Mouse (Mus musculus) adrenal gland, adult 2 months (tissue): Measurements from ENCODE around the gene Inka1. TPM values are rescaled to one million over a fixed set of nuclear protein-coding genes. Genes with fewer than 3 reads are reported as not detected.

Experiments used
- DNase-seq: peaks from one replicate; pipeline ENCODE4 v3.0.0; 2021
- polyA plus RNA-seq: library from polyadenylated mRNA; depleted of rRNA; stranded (reverse); fragments of >200 nt; gene quantifications from 2 replicates; pipeline ENCODE4 v1.2.3, GENCODE M21; 2012; rRNA removed
- total RNA-seq, 2 experiments: library from RNA; stranded (reverse); gene quantifications; 2 replicates each; pipeline ENCODE4 v1.2.3; 2021

Gene Inka1
- total and polyA plus RNA-seq, 3 experiments, result 2.4 to 11.6 (median 7.8) TPM

- DNase-seq, result no peak
These were observed 29.9 kb downstream of the Inka1 start for GRCm38 (mm10) chr9:107955613-107956289.

GRCm38 (mm10) chr9:107950460-107951355 lies 35.0 kb downstream of the Inka1 start:
- DNase-seq, result peak; percentile 94

DNA sequence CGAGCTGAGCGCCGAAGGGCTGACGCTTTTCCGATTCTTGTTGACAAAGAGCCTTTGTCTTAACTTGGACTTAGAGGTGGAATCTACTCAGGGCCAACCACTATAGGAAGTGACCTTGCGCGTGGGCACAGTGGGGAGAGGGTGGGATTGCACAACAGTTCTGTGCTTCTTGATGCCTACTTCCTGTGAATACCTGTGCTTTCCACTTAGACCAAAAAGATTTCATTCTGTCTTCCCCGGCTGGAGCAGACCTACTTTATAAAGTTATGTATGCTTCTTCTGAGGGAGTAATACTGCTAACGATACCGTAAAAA lies 35.8 kb downstream of the Inka1 start, which contains the start of gene Traip:
Gene Traip (plus strand): TSS at position 215 of the 314 bp plus-strand sequence.
- DNase-seq, result no peak

- DNase-seq, result no peak
These were observed 36.3 kb downstream of the Inka1 start for GRCm38 (mm10) chr9:107949184-107949921.

DNA sequence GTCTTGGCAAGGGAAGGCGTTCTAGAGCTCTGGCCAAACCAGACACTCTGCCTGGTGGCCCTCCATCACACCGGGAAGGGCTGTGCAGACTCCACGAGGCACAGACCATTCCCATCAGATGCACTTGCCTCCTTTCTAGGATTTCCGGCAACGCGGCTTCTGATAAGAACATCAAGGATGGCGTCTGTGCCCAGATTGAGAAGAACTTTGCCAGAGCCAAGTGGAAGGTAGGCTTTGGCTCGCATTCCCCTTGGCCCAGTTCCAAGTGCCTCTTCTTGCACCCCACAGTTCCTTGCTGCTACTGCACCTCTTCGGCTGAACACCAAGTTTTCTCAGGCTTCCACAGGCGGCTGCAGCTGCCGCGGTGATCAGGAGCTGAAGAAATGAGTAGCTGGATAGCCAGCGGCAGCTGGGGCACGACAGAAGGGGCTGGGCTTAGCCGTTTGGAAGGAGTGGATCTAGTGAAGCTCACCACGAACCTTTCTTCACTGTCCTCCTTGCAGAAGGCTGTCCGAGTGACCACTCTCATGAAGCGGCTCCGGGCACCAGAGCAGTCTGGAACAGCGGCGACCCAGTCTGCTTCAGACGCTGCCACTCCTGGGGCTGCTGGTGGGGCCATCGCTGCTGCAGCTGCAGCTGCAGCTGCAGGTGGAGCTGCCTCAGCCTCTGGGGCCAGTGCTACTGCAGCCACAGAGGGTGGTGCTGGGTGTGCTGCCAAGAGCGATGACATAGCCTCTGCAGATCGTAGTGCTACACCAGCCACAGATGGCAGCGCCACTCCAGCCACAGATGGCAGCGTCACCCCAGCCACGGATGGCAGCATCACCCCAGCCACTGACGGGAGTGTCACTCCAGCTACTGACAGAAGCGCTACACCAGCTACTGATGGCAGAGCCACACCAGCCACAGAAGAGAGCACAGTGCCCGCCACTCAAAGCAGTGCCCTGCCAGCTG lies 38.2 kb downstream of the Inka1 start:
- no peak for DNase-seq

GRCm38 (mm10) chr9:107936831-107937230 lies 48.8 kb downstream of the Inka1 start:
- no peak for DNase-seq

DNA sequence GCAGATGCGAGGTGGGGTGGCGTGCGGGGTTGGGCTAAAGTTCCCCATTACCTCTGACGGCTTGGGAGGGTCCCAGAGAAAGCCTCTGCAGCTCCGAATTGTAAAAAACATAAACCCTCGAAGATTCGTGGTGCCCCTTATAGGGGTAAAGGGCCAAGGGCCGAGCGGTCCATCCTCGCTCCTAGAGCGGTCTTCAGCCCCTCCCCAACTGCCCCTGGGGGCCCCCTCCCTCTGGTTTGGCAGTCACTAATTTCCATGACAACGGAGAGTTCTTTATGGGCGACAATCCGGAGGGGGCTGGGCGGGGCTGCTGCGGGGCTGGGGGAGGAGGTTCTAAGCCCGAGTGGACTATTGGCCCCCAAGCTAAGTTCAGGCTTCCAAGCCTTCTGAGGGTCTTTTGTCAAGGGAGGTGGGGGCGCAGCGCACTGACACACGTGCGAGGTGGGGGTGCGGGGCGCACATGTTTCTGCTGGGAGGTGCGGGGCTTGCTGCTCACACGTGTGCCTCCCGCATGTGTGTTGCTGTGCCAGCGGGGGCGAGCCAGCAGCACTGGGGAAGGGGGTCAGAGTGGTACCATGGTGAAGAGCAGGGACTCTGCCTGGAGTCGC lies 49.4 kb downstream of the Inka1 start:
- DNase-seq, result peak; percentile 24

GRCm38 (mm10) chr9:107935790-107936214 lies 49.9 kb downstream of the Inka1 start:
- peak; percentile 33 for DNase-seq

DNA sequence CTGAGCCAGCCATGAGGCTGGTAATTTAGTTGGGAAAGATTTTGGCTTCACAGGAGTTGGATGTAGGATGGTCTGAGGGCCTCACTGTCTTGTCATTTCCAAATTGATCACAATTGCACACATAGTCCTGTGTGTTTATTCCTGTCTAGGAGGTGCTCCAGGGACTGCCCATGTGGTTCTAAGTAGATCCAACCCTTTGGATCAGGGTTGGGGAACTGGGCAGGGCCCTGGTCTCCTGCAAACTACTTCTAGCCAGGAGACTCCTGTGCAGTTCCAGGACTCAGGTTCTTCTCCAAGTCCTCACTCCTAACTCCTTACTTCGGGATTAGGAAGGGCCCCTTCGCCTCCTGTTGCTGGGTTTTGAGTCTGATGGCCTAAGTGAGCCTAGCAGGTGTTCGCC lies 50.3 kb downstream of the Inka1 start, which contains the start of gene Camkv:
Gene Camkv (plus strand): TSS at position 301 of the 400 bp plus-strand sequence.
- DNase-seq, result no peak

Other genes starting within 250 kb of the Inka1 start
- 100 to 1,000 TPM in 1 of 2 experiments, 10 to 100 TPM in 1; 67.1 to 124 TPM for gene Rbm5, start 214.9 kb downstream of the Inka1 start, total RNA-seq
- gene Rbm5, start 214.9 kb downstream of the Inka1 start, polyA plus RNA-seq, result 61.7 and 67.8 TPM in 2 replicates
- gene Rbm6, start 112.6 kb downstream of the Inka1 start, total RNA-seq, result 10 to 100 TPM; 40.3 to 47.8 TPM
- 11.8 and 15.3 TPM in 2 replicates for gene Rbm6, start 112.6 kb downstream of the Inka1 start, polyA plus RNA-seq
- 10 to 100 TPM; 19.2 to 20.5 TPM for gene Mon1a, start 97.7 kb downstream of the Inka1 start, total RNA-seq
- gene Mon1a, start 97.7 kb downstream of the Inka1 start, polyA plus RNA-seq, result 41.3 and 42.9 TPM in 2 replicates
- gene Mst1r, start 79.0 kb downstream of the Inka1 start, total RNA-seq, result 1 to 10 TPM; 7.4 to 8.1 TPM
- gene Mst1r, start 79.0 kb downstream of the Inka1 start, polyA plus RNA-seq, result 34.0 and 41.0 TPM in 2 replicates
- gene Actl11, start 57.4 kb downstream of the Inka1 start, total RNA-seq, result not detected
- not detected in 2 replicates for gene Actl11, start 57.4 kb downstream of the Inka1 start, polyA plus RNA-seq
- gene Camkv, start 50.2 kb downstream of the Inka1 start, total RNA-seq, result 1 to 10 TPM; 2.9 to 5.2 TPM
- gene Camkv, start 50.2 kb downstream of the Inka1 start, polyA plus RNA-seq, result 7.8 and 9.5 TPM in 2 replicates
- gene Traip, start 35.7 kb downstream of the Inka1 start, total RNA-seq, result 1 to 10 TPM; 2.1 to 2.5 TPM
- 0.61 and 0.72 TPM in 2 replicates for gene Traip, start 35.7 kb downstream of the Inka1 start, polyA plus RNA-seq
- 10 to 100 TPM; 10.6 to 22.1 TPM for gene Uba7, start 10.4 kb downstream of the Inka1 start, total RNA-seq
- 35.4 and 39.9 TPM in 2 replicates for gene Uba7, start 10.4 kb downstream of the Inka1 start, polyA plus RNA-seq
- under 1 TPM in 1 of 2 experiments, not detected in 1; 0.38 TPM for gene Gm20661, start 2.8 kb downstream of the Inka1 start, total RNA-seq
- 0.12 and 0.20 TPM in 2 replicates for gene Gm20661, start 2.8 kb downstream of the Inka1 start, polyA plus RNA-seq
- under 1 TPM; 0.63 to 0.66 TPM for gene Cdhr4, start 6.6 kb upstream of the Inka1 start, total RNA-seq
- gene Cdhr4, start 6.6 kb upstream of the Inka1 start, polyA plus RNA-seq, result 1.5 and 2.8 TPM in 2 replicates
- gene Gm20662, start 10.5 kb upstream of the Inka1 start, total RNA-seq, result under 1 TPM in 1 of 2 experiments, not detected in 1; 0.20 TPM
- gene Gm20662, start 10.5 kb upstream of the Inka1 start, polyA plus RNA-seq, result 0.62 and 1.3 TPM in 2 replicates
- 100 to 1,000 TPM; 115 to 139 TPM for gene Ip6k1, start 16.6 kb upstream of the Inka1 start, total RNA-seq
- 217 and 231 TPM in 2 replicates for gene Ip6k1, start 16.6 kb upstream of the Inka1 start, polyA plus RNA-seq
- 10 to 100 TPM; 17.8 to 32.4 TPM for gene Gmppb, start 63.4 kb upstream of the Inka1 start, total RNA-seq
- 8.6 and 10.7 TPM in 2 replicates for gene Gmppb, start 63.4 kb upstream of the Inka1 start, polyA plus RNA-seq
- gene Amigo3, start 67.3 kb upstream of the Inka1 start, total RNA-seq, result 1 to 10 TPM; 4.4 to 4.5 TPM
- gene Amigo3, start 67.3 kb upstream of the Inka1 start, polyA plus RNA-seq, result 6.6 and 9.4 TPM in 2 replicates
- gene Mst1, start 94.6 kb upstream of the Inka1 start, total RNA-seq, result under 1 TPM; 0.17 to 0.86 TPM
- gene Mst1, start 94.6 kb upstream of the Inka1 start, polyA plus RNA-seq, result 0.23 and 0.44 TPM in 2 replicates
- 10 to 100 TPM; 65.5 to 66.0 TPM for gene Rnf123, start 97.5 kb upstream of the Inka1 start, total RNA-seq
- gene Rnf123, start 97.5 kb upstream of the Inka1 start, polyA plus RNA-seq, result 88.9 and 93.6 TPM in 2 replicates
- gene Apeh, start 108.7 kb upstream of the Inka1 start, total RNA-seq, result 10 to 100 TPM; 90.2 to 91.6 TPM
- 96.2 and 121 TPM in 2 replicates for gene Apeh, start 108.7 kb upstream of the Inka1 start, polyA plus RNA-seq
- 1 to 10 TPM; 5.0 to 5.2 TPM for gene Bsn, start 204.5 kb upstream of the Inka1 start, total RNA-seq
- gene Bsn, start 204.5 kb upstream of the Inka1 start, polyA plus RNA-seq, result 4.1 and 4.3 TPM in 2 replicates